In the genomic region with DNA sequence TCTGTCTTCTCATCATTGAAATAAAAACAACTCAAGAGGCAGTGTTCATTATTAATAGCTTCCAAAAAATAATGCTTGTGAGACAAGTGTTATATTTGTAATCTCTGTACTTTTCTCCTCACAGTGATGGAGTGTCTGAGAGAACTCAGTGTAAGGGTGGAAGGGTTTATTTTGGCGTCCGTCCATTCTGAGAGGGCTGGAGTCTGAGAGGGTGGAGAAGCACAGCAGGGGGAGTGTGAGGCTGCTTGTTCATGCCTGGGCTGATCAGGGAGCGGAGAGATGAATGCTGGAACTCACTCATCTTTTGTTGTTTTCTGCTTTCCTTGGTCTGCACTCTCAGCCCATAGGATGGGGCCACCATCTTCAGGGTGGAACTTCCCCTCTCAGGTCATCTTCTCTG, we compare ENCODE assay signal across 9 mouse cellular contexts. TPM values are rescaled to one million over a fixed set of nuclear protein-coding genes. Genes with fewer than 3 reads are reported as not detected.
DNase-seq lines count a peak whose midpoint lies in the region; ATAC-seq and TF ChIP-seq lines count a peak whose summit lies in the region.
"Had no signal": no experiment of that assay in that cellular context is flagged by ENCODE, and none has a peak within 500 bp of the region (broad histone marks: within the 10 kb centered on the region; RNA-seq: fewer than 3 reads in every experiment).

No protein-coding gene starts in this region.

- in situ Hi-C loops in Patski (cut with MboI; ENCODE audit: low pct_unique_long_range_greater_than_20kb): loop anchor here (10.0 kb wide), 1 partner anchor 179 kb away; no protein-coding TSS in a partner anchor

- POLR2A ChIA-PET in Patski (lab: Charles Lee): interaction anchor here (1.9 kb wide), 1 partner anchor 10 kb away, joined by 4 read pairs; no protein-coding TSS in a partner anchor

- no peak for TF ChIP-seq CTCF in Patski (IDR thresholded peaks at IDR 0.05)
- TF ChIP-seq CTCF in lung, embryonic 14.5 days (IDR thresholded peaks at IDR 0.05; ENCODE audit: low read depth): peak; percentile 30

- WGBS in hindbrain, embryonic 14.5 days: 44% methylated on average over 3 of the region's 3 CpGs
- WGBS in hindbrain, embryonic 10.5 days: 37% methylated on average over 3 of the region's 3 CpGs
- WGBS in heart, embryonic 13.5 days: 39% methylated on average over 3 of the region's 3 CpGs
- 15% methylated on average over 3 of the region's 3 CpGs for WGBS in lung, embryonic 14.5 days

- CTCF ChIA-PET in Patski (lab: Charles Lee): interaction anchor here (0.9 to 1.6 kb wide), 4 partner anchors 9 to 176 kb away, joined by 3 to 4 read pairs (median 3); no protein-coding TSS in a partner anchor

- no peak overlapping the region for H3K4me3 ChIP-seq in hindbrain, embryonic 14.5 days (replicated peaks; ENCODE audit: low read length)
- H3K4me3 ChIP-seq in hindbrain, embryonic 10.5 days: no peak overlapping the region
- H3K4me3 ChIP-seq in heart, embryonic 13.5 days: no peak overlapping the region
- no peak overlapping the region for H3K4me3 ChIP-seq in lung, embryonic 14.5 days (ENCODE audit: low read depth, low read length)
- H3K4me3 ChIP-seq: myocyte had no signal

- H3K27ac ChIP-seq in hindbrain, embryonic 14.5 days: peak overlapping the region; percentile 43; the same call in 1 of the 2 replicates
- H3K27ac ChIP-seq in hindbrain, embryonic 10.5 days: no peak overlapping the region
- H3K27ac ChIP-seq in heart, embryonic 13.5 days (replicated peaks): peak overlapping the region; percentile 21; the same call in 1 of the 2 replicates
- H3K27ac ChIP-seq in lung, embryonic 14.5 days (ENCODE audit: low read depth): peak overlapping the region; percentile 42; the same call in 1 of the 2 replicates

- peaks cover 5% of the 10 kb centered on the region; the same call in 1 of the 2 replicates for H3K4me1 ChIP-seq in hindbrain, embryonic 14.5 days (replicated peaks; ENCODE audit: control insufficient read depth, insufficient read depth, low read length)
- no peaks in the 10 kb centered on the region; the same call in 1 of the 2 replicates for H3K4me1 ChIP-seq in hindbrain, embryonic 10.5 days (replicated peaks)
- peaks cover 10% of the 10 kb centered on the region; the same call in 1 of the 2 replicates for H3K4me1 ChIP-seq in heart, embryonic 13.5 days
- peaks cover 3% of the 10 kb centered on the region; the same call in 1 of the 2 replicates for H3K4me1 ChIP-seq in lung, embryonic 14.5 days (ENCODE audit: insufficient read depth)

- ATAC-seq in hindbrain, embryonic 14.5 days (ENCODE audit: low FRiP score): peak; percentile 72; the same call in 1 of the 2 replicates
- ATAC-seq in Patski: no peak
- ATAC-seq in heart, embryonic 13.5 days (ENCODE audit: extremely low read depth, insufficient number of reproducible peaks, low FRiP score, low TSS enrichment): peak; percentile 63; the same call in 1 of the 2 replicates
- ATAC-seq in lung, embryonic 14.5 days (ENCODE audit: insufficient read depth): peak; percentile 91
- no peak for ATAC-seq in granulocyte monocyte progenitor cell, adult 5-6 weeks (replicated peaks; ENCODE audit: poor library complexity, severe bottlenecking)

- H3K36me3 ChIP-seq in hindbrain, embryonic 14.5 days (replicated peaks; ENCODE audit: control insufficient read depth, insufficient read depth): 0 out of 2 replicates have a peak, but pooled peaks cover 6% of the 10 kb centered on the region
- no peaks in the 10 kb centered on the region for H3K36me3 ChIP-seq in hindbrain, embryonic 10.5 days
- peaks cover 11% of the 10 kb centered on the region for H3K36me3 ChIP-seq in heart, embryonic 13.5 days
- no peaks in the 10 kb centered on the region for H3K36me3 ChIP-seq in lung, embryonic 14.5 days (ENCODE audit: insufficient read depth)

- no peak overlapping the region for H3K9ac ChIP-seq in hindbrain, embryonic 14.5 days
- no peak overlapping the region for H3K9ac ChIP-seq in heart, embryonic 13.5 days
- no peak overlapping the region for H3K9ac ChIP-seq in lung, embryonic 14.5 days

- H3K9me3 ChIP-seq in hindbrain, embryonic 14.5 days (ENCODE audit: control insufficient read depth, low read length): no peaks in the 10 kb centered on the region
- H3K9me3 ChIP-seq in hindbrain, embryonic 10.5 days: no peaks in the 10 kb centered on the region
- H3K9me3 ChIP-seq in heart, embryonic 13.5 days: no peaks in the 10 kb centered on the region
- H3K9me3 ChIP-seq in lung, embryonic 14.5 days (ENCODE audit: low read depth, low read length): no peaks in the 10 kb centered on the region

- no peak overlapping the region for H3K4me2 ChIP-seq in hindbrain, embryonic 14.5 days (replicated peaks)
- H3K4me2 ChIP-seq in heart, embryonic 13.5 days: no peak overlapping the region
- H3K4me2 ChIP-seq in lung, embryonic 14.5 days: no peak overlapping the region

- peak; percentile 50 for DNase-seq in hindbrain, embryonic 14.5 days (ENCODE audit: low spot score)
- DNase-seq in hindbrain, embryonic 10.5 days (ENCODE audit: low spot score): no peak
- DNase-seq in Patski (ENCODE audit: low read depth, low spot score): peak; percentile 28
- peak; percentile 84 for DNase-seq in lung, embryonic 14.5 days
- DNase-seq in thymus, postnatal 0 days (ENCODE audit: low spot score): no peak
- no peak for DNase-seq in gastrocnemius, postnatal 4 days (ENCODE audit: low spot score in 2 of 2)

- no peaks in the 10 kb centered on the region for H3K27me3 ChIP-seq in hindbrain, embryonic 14.5 days (ENCODE audit: control insufficient read depth, insufficient read depth, low read length)
- no peaks in the 10 kb centered on the region for H3K27me3 ChIP-seq in hindbrain, embryonic 10.5 days (ENCODE audit: insufficient read depth, poor library complexity, severe bottlenecking)
- no peaks in the 10 kb centered on the region for H3K27me3 ChIP-seq in Patski
- H3K27me3 ChIP-seq in heart, embryonic 13.5 days (replicated peaks): no peaks in the 10 kb centered on the region
- no peaks in the 10 kb centered on the region for H3K27me3 ChIP-seq in lung, embryonic 14.5 days (ENCODE audit: insufficient read depth, low read length)

RNA-seq across cellular contexts. Expression of a gene that starts 36.8 kb away (rescaled TPM):
- polyA plus RNA-seq in hindbrain, embryonic 14.5 days (2014; fragmentation: Nextera tagmentation; extraction: Ambion mirVana): 0.08 and 0.12 TPM in 2 replicates
- 0.47 TPM in 2 replicates for polyA plus RNA-seq in hindbrain, embryonic 10.5 days (2016; fragmentation: Nextera tagmentation; extraction: Ambion mirVana)
- 1.1 TPM for polyA plus RNA-seq in Patski (2021)
- 0.28 and 0.55 TPM in 2 replicates for polyA plus RNA-seq in heart, embryonic 13.5 days (2015; fragmentation: Nextera tagmentation; extraction: Ambion mirVana)
- polyA plus RNA-seq in lung, embryonic 14.5 days (2014; fragmentation: Nextera tagmentation; extraction: Ambion mirVana): 0.12 and 0.68 TPM in 2 replicates
- polyA plus RNA-seq in thymus, postnatal 0 days (2015; fragmentation: Nextera tagmentation; extraction: Ambion mirVana): 0.88 and 1.4 TPM in 2 replicates
- under 1 TPM; 0.12 to 0.16 TPM for total RNA-seq in gastrocnemius, postnatal 4 days (2021)
- total RNA-seq in granulocyte monocyte progenitor cell, adult 5-6 weeks (2014; fragmentation: Nextera tagmentation): not detected in 2 replicates
- total RNA-seq in granulocyte monocyte progenitor cell, adult 5-6 weeks (2017): 0.05 TPM in 1 of 2 replicates, not detected in the other

RNA-seq across cellular contexts. Expression of a gene that starts 38.7 kb away (rescaled TPM):
- 6.1 and 6.4 TPM in 2 replicates for polyA plus RNA-seq in hindbrain, embryonic 14.5 days (2014; fragmentation: Nextera tagmentation; extraction: Ambion mirVana)
- 5.4 and 9.9 TPM in 2 replicates for polyA plus RNA-seq in hindbrain, embryonic 10.5 days (2016; fragmentation: Nextera tagmentation; extraction: Ambion mirVana)
- 21.9 TPM for polyA plus RNA-seq in Patski (2021)
- polyA plus RNA-seq in heart, embryonic 13.5 days (2015; fragmentation: Nextera tagmentation; extraction: Ambion mirVana): 5.2 and 5.5 TPM in 2 replicates
- 5.1 and 5.4 TPM in 2 replicates for polyA plus RNA-seq in lung, embryonic 14.5 days (2014; fragmentation: Nextera tagmentation; extraction: Ambion mirVana)
- polyA plus RNA-seq in thymus, postnatal 0 days (2015; fragmentation: Nextera tagmentation; extraction: Ambion mirVana): 6.0 and 6.2 TPM in 2 replicates
- 1 to 10 TPM; 4.8 to 5.5 TPM for total RNA-seq in gastrocnemius, postnatal 4 days (2021)
- 5.1 and 11.0 TPM in 2 replicates for total RNA-seq in granulocyte monocyte progenitor cell, adult 5-6 weeks (2014; fragmentation: Nextera tagmentation)
- 4.4 and 4.5 TPM in 2 replicates for total RNA-seq in granulocyte monocyte progenitor cell, adult 5-6 weeks (2017)

Comparison
In these comparisons a context has a peak if more than half of its experiments do, and no peak if none do; other contexts are left out.
1. DNase-seq: peak in hindbrain, embryonic 14.5 days (single experiment), Patski (single experiment) and lung, embryonic 14.5 days (single experiment); none in hindbrain, embryonic 10.5 days (single experiment), thymus, postnatal 0 days (single experiment) and gastrocnemius, postnatal 4 days (0 of 2).
2. ATAC-seq: peak in hindbrain, embryonic 14.5 days (single experiment), heart, embryonic 13.5 days (single experiment) and lung, embryonic 14.5 days (single experiment); none in Patski (single experiment) and granulocyte monocyte progenitor cell, adult 5-6 weeks (single experiment).